Mouse (Mus musculus): Measurements from ENCODE around the gene Plekha7. TPM values are rescaled to one million over a fixed set of nuclear protein-coding genes. Genes with fewer than 3 reads are reported as not detected.
A peak's percentile ranks its signal among the peaks of the same experiment; 100 is the strongest.

The Plekha7 gene
- total RNA-seq, 2 experiments from 2014 or later: not detected

- no peak for ATAC-seq (replicated peaks; ENCODE audit: low FRiP score, poor library complexity, severe bottlenecking)
Observed at GRCm38 (mm10) chr7:116153781-116154368, 154.3 kb downstream of the Plekha7 start.

GRCm38 (mm10) chr7:116149568-116149967, 158.6 kb downstream of the Plekha7 start:
- no peak for ATAC-seq (replicated peaks; ENCODE audit: low FRiP score, poor library complexity, severe bottlenecking)

GRCm38 (mm10) chr7:116147114-116147513, 161.1 kb downstream of the Plekha7 start:
- ATAC-seq (replicated peaks; ENCODE audit: low FRiP score, poor library complexity, severe bottlenecking): no peak

GRCm38 (mm10) chr7:116145030-116145429, 163.1 kb downstream of the Plekha7 start:
- no peak for ATAC-seq (replicated peaks; ENCODE audit: low FRiP score, poor library complexity, severe bottlenecking)

GRCm38 (mm10) chr7:116137671-116138070, 170.5 kb downstream of the Plekha7 start:
- no peak for ATAC-seq (replicated peaks; ENCODE audit: low FRiP score, poor library complexity, severe bottlenecking)

GRCm38 (mm10) chr7:116137149-116137548, 171.0 kb downstream of the Plekha7 start:
- no peak for ATAC-seq (replicated peaks; ENCODE audit: low FRiP score, poor library complexity, severe bottlenecking)

- no peak for ATAC-seq (replicated peaks; ENCODE audit: low FRiP score, poor library complexity, severe bottlenecking)
Observed at GRCm38 (mm10) chr7:116134413-116135292, 173.5 kb downstream of the Plekha7 start.

- peak; percentile 62; the same call in 1 of the 2 replicates for ATAC-seq (replicated peaks; ENCODE audit: low FRiP score, poor library complexity, severe bottlenecking)
Observed at GRCm38 (mm10) chr7:116132078-116132477, 176.1 kb downstream of the Plekha7 start.

GRCm38 (mm10) chr7:116131390-116131789, 176.8 kb downstream of the Plekha7 start:
- no peak for ATAC-seq (replicated peaks; ENCODE audit: low FRiP score, poor library complexity, severe bottlenecking)

- ATAC-seq (replicated peaks; ENCODE audit: low FRiP score, poor library complexity, severe bottlenecking): no peak
Observed at GRCm38 (mm10) chr7:116129374-116129773, 178.8 kb downstream of the Plekha7 start.

- ATAC-seq (replicated peaks; ENCODE audit: low FRiP score, poor library complexity, severe bottlenecking): no peak
Observed at GRCm38 (mm10) chr7:116128286-116128685, 179.9 kb downstream of the Plekha7 start.

GRCm38 (mm10) chr7:116127052-116127451, 181.1 kb downstream of the Plekha7 start:
- no peak for ATAC-seq (replicated peaks; ENCODE audit: low FRiP score, poor library complexity, severe bottlenecking)

GRCm38 (mm10) chr7:116125671-116126070, 182.5 kb downstream of the Plekha7 start:
- no peak for ATAC-seq (replicated peaks; ENCODE audit: low FRiP score, poor library complexity, severe bottlenecking)

- ATAC-seq (replicated peaks; ENCODE audit: low FRiP score, poor library complexity, severe bottlenecking): no peak
Observed at GRCm38 (mm10) chr7:116124057-116124456, 184.1 kb downstream of the Plekha7 start.

GRCm38 (mm10) chr7:116123597-116123985, 184.6 kb downstream of the Plekha7 start:
- ATAC-seq (replicated peaks; ENCODE audit: low FRiP score, poor library complexity, severe bottlenecking): no peak

- no peak for ATAC-seq (replicated peaks; ENCODE audit: low FRiP score, poor library complexity, severe bottlenecking)
Observed at GRCm38 (mm10) chr7:116122981-116123596, 185.1 kb downstream of the Plekha7 start.

GRCm38 (mm10) chr7:116121202-116121601, 187.0 kb downstream of the Plekha7 start:
- no peak for ATAC-seq (replicated peaks; ENCODE audit: low FRiP score, poor library complexity, severe bottlenecking)

- no peak for ATAC-seq (replicated peaks; ENCODE audit: low FRiP score, poor library complexity, severe bottlenecking)
Observed at GRCm38 (mm10) chr7:116120737-116121136, 187.4 kb downstream of the Plekha7 start.

- no peak for ATAC-seq (replicated peaks; ENCODE audit: low FRiP score, poor library complexity, severe bottlenecking)
Observed at GRCm38 (mm10) chr7:116119306-116119857, 188.8 kb downstream of the Plekha7 start.

GRCm38 (mm10) chr7:116115991-116116390, 192.2 kb downstream of the Plekha7 start:
- no peak for ATAC-seq (replicated peaks; ENCODE audit: low FRiP score, poor library complexity, severe bottlenecking)

Measured in erythroid progenitor cell, adult 5-6 weeks (primary cell).